Mouse (Mus musculus): ENCODE measurements around the gene Ago1. TPM values are rescaled to one million over a fixed set of nuclear protein-coding genes. Genes with fewer than 3 reads are reported as not detected.

The Ago1 gene
- total and polyA plus RNA-seq, 3 experiments, result 6.9 to 29.0 (median 10.9) TPM

- H3K9ac ChIP-seq (ENCODE audit: insufficient read depth, low read depth), result no peak overlapping the region
- H3K79me2 ChIP-seq (replicated peaks; ENCODE audit: control insufficient read depth, extremely low read depth, insufficient read depth, poor library complexity, severe bottlenecking), result no peaks in the 10 kb centered on the region
- H3K9me3 ChIP-seq (replicated peaks; ENCODE audit: low read length), result no peaks in the 10 kb centered on the region
- no peak for DNase-seq (ENCODE audit: extremely low read depth)
- TF ChIP-seq KAT2A (IDR thresholded peaks at IDR 0.05; ENCODE audit: insufficient replicate concordance, low read length) (no peak), JUND (conservative IDR thresholded peaks at IDR 0.05; ENCODE audit: low read depth, low read length) (no peak), USF1 (IDR thresholded peaks at IDR 0.05; ENCODE audit: low read depth, low read length) (no peak), MYC (IDR thresholded peaks at IDR 0.05; ENCODE audit: low read depth, low read length) (no peak), ELF1 (IDR thresholded peaks at IDR 0.05; ENCODE audit: low read depth, low read length) (no peak), ZMIZ1 (IDR thresholded peaks at IDR 0.05; ENCODE audit: low read depth, low read length) (no peak), EP300 (IDR thresholded peaks at IDR 0.05; ENCODE audit: low read length) (no peak), RAD21 (IDR thresholded peaks at IDR 0.05; ENCODE audit: low read depth, low read length) (no peak)
- peaks cover 4 to 5% of the 10 kb centered on the region in 2 experiments for H3K36me3 ChIP-seq (replicated peaks in 1 of 2; ENCODE audit: control insufficient read depth in 1 of 2, insufficient read depth in 1 of 2, low read length in 1 of 2)
- 0 out of 4 replicates have a peak, but pooled peaks cover 0 to 4% of the 10 kb centered on the region in 2 experiments for H3K4me1 ChIP-seq (ENCODE audit: control insufficient read depth in 1 of 2, insufficient read depth in 2 of 2)
- H3K4me2 ChIP-seq (ENCODE audit: insufficient read depth, low read depth, poor library complexity, severe bottlenecking), result no peak overlapping the region
- no peak overlapping the region for H3K27ac ChIP-seq (ENCODE audit: insufficient read depth, low read depth)
- H3K4me3 ChIP-seq (replicated peaks in 1 of 3; ENCODE audit: low read depth in 2 of 3, low read length in 2 of 3, poor library complexity in 1 of 3), result no peak overlapping the region
- in situ Hi-C loops (cut with MboI; ENCODE audit: low pct_ligation_motif_present, low pct_unique_long_range_greater_than_20kb, low sequenced_read_pairs), result no loop called here
- H3K27me3 ChIP-seq (replicated peaks), result no peaks in the 10 kb centered on the region
- dilution Hi-C loops (cut with MboI; ENCODE audit: extremely low pct_ligation_motif_present, extremely low pct_unique_long_range_greater_than_20kb, low sequenced_read_pairs), result no loop called here
These were observed 27.8 kb upstream of the Ago1 start for GRCm38 (mm10) chr4:126495942-126496790.

GRCm38 (mm10) chr4:126495453-126495852, 27.1 kb upstream of the Ago1 start:
- Histone ChIP-seq H3K9me3 (replicated peaks; ENCODE audit: low read length) (no peaks in the 10 kb centered on the region), H3K27me3 (replicated peaks) (no peaks in the 10 kb centered on the region), H3K27ac (ENCODE audit: insufficient read depth, low read depth) (no peak overlapping the region), H3K9ac (ENCODE audit: insufficient read depth, low read depth) (no peak overlapping the region), H3K4me3 (replicated peaks in 1 of 3; ENCODE audit: low read depth in 2 of 3, low read length in 2 of 3, poor library complexity in 1 of 3) (no peak overlapping the region), H3K36me3 (replicated peaks in 1 of 2; ENCODE audit: control insufficient read depth in 1 of 2, insufficient read depth in 1 of 2, low read length in 1 of 2) (peaks cover 4 to 5% of the 10 kb centered on the region in 2 experiments), H3K79me2 (replicated peaks; ENCODE audit: control insufficient read depth, extremely low read depth, insufficient read depth, poor library complexity, severe bottlenecking) (no peaks in the 10 kb centered on the region), H3K4me1 (ENCODE audit: control insufficient read depth in 1 of 2, insufficient read depth in 2 of 2) (0 out of 4 replicates have a peak, but pooled peaks cover 0 to 4% of the 10 kb centered on the region in 2 experiments), H3K4me2 (ENCODE audit: insufficient read depth, low read depth, poor library complexity, severe bottlenecking) (no peak overlapping the region)
- dilution Hi-C loops (cut with MboI; ENCODE audit: extremely low pct_ligation_motif_present, extremely low pct_unique_long_range_greater_than_20kb, low sequenced_read_pairs) (no loop called here), in situ Hi-C loops (cut with MboI; ENCODE audit: low pct_ligation_motif_present, low pct_unique_long_range_greater_than_20kb, low sequenced_read_pairs) (no loop called here)
- TF ChIP-seq ZMIZ1 (IDR thresholded peaks at IDR 0.05; ENCODE audit: low read depth, low read length), result no peak
- TF ChIP-seq ETS1 (conservative IDR thresholded peaks at IDR 0.05; ENCODE audit: low read depth, low read length), result no peak
- TF ChIP-seq TCF12 (IDR thresholded peaks at IDR 0.05; ENCODE audit: low read depth, low read length), result no peak
- no peak for TF ChIP-seq NRF1 (IDR thresholded peaks at IDR 0.05; ENCODE audit: low read depth, low read length)
- no peak for TF ChIP-seq USF1 (IDR thresholded peaks at IDR 0.05; ENCODE audit: low read depth, low read length)
- no peak for TF ChIP-seq RAD21 (IDR thresholded peaks at IDR 0.05; ENCODE audit: low read depth, low read length)
- TF ChIP-seq MEF2A (IDR thresholded peaks at IDR 0.05; ENCODE audit: borderline replicate concordance, low read depth, low read length), result no peak
- no peak for TF ChIP-seq RCOR1 (conservative IDR thresholded peaks at IDR 0.05; ENCODE audit: low read depth, low read length)
- no peak for TF ChIP-seq TBP (conservative IDR thresholded peaks at IDR 0.05; ENCODE audit: low read depth, low read length)
- no peak for TF ChIP-seq POLR2AphosphoS2 (IDR thresholded peaks at IDR 0.05; ENCODE audit: low read depth, low read length)
- no peak for TF ChIP-seq E2F4 (IDR thresholded peaks at IDR 0.05; ENCODE audit: insufficient replicate concordance, low read depth, low read length)
- TF ChIP-seq NELFE (IDR thresholded peaks at IDR 0.05; ENCODE audit: low read depth, low read length), result no peak
- TF ChIP-seq POLR2A (IDR thresholded peaks at IDR 0.05; ENCODE audit: low read depth, low read length), result no peak
- TF ChIP-seq CHD1 (IDR thresholded peaks at IDR 0.05; ENCODE audit: low read depth, low read length), result no peak
- TF ChIP-seq SMC3 (IDR thresholded peaks at IDR 0.05; ENCODE audit: low read depth, low read length), result no peak
- no peak for TF ChIP-seq PAX5 (IDR thresholded peaks at IDR 0.05; ENCODE audit: low read length)
- TF ChIP-seq SIN3A (IDR thresholded peaks at IDR 0.05; ENCODE audit: low read length), result no peak
- TF ChIP-seq CHD2 (IDR thresholded peaks at IDR 0.05; ENCODE audit: low read length), result no peak
- TF ChIP-seq USF2 (conservative IDR thresholded peaks at IDR 0.05; ENCODE audit: low read depth, low read length), result no peak
- TF ChIP-seq ZNF384 (IDR thresholded peaks at IDR 0.05; ENCODE audit: low read depth, low read length), result no peak
- no peak for DNase-seq (ENCODE audit: extremely low read depth)
